Mouse (Mus musculus): ENCODE measurements around the gene Pax5. TPM values are rescaled to one million over a fixed set of nuclear protein-coding genes. Genes with fewer than 3 reads are reported as not detected.

Gene Pax5
- polyA plus RNA-seq, 2 experiments, result 0.05 TPM; not detected in 1

GRCm38 (mm10) chr4:44680242-44680897 lies 29.9 kb downstream of the Pax5 start:
- WGBS, result 49% methylated on average over 6 of the region's 6 CpGs
- H3K9me3 ChIP-seq (ENCODE audit: control insufficient read depth, low read length), result no peaks in the 10 kb centered on the region
- DNase-seq (ENCODE audit: low spot score) (no peak), ATAC-seq (ENCODE audit: low FRiP score, low read depth) (no peak)
- H3K9ac ChIP-seq (ENCODE audit: low read depth, low read length, severe bottlenecking), result no peak overlapping the region
- no peaks in the 10 kb centered on the region for H3K27me3 ChIP-seq (ENCODE audit: control insufficient read depth, insufficient read depth, low read length)
- H3K36me3 ChIP-seq (ENCODE audit: control insufficient read depth, insufficient read depth, low read length), result no peaks in the 10 kb centered on the region
- H3K4me2 ChIP-seq (replicated peaks; ENCODE audit: low read depth, low read length, severe bottlenecking), result no peak overlapping the region
- no peak overlapping the region for H3K27ac ChIP-seq (replicated peaks; ENCODE audit: low read depth, low read length)
- no peaks in the 10 kb centered on the region for H3K4me1 ChIP-seq (ENCODE audit: control insufficient read depth, insufficient read depth, low read length)
- no peak overlapping the region for H3K4me3 ChIP-seq (replicated peaks; ENCODE audit: low read length)
- no peak for TF ChIP-seq POLR2A (IDR thresholded peaks at IDR 0.05; ENCODE audit: borderline replicate concordance, extremely low read depth, insufficient read depth, insufficient read length)

DNA sequence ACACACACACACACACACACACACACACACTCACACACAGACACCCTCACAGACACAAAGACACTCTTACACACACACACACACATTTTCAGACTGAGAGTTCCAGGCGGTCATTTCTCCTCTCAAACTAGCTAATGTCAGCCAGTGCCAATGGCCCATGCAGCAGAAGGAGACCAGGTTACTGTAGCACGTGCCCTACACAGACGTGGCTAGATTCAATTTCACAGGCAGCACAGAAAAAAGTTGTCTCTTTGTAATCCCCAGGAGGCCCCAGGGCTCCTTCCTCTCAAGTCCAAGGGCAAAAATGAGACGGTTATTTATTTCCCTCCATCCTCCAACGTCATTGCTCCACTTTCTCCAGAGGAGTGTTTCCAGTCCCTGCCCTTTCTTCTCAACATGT lies 31.6 kb downstream of the Pax5 start:
- Histone ChIP-seq H3K9ac (ENCODE audit: low read depth, low read length, severe bottlenecking) (no peak overlapping the region), H3K27ac (replicated peaks; ENCODE audit: low read depth, low read length) (no peak overlapping the region), H3K36me3 (ENCODE audit: control insufficient read depth, insufficient read depth, low read length) (no peaks in the 10 kb centered on the region), H3K9me3 (ENCODE audit: control insufficient read depth, low read length) (no peaks in the 10 kb centered on the region), H3K4me3 (replicated peaks; ENCODE audit: low read length) (no peak overlapping the region), H3K27me3 (ENCODE audit: control insufficient read depth, insufficient read depth, low read length) (no peaks in the 10 kb centered on the region), H3K4me2 (replicated peaks; ENCODE audit: low read depth, low read length, severe bottlenecking) (no peak overlapping the region), H3K4me1 (ENCODE audit: control insufficient read depth, insufficient read depth, low read length) (no peaks in the 10 kb centered on the region)
- no peak for TF ChIP-seq POLR2A (IDR thresholded peaks at IDR 0.05; ENCODE audit: borderline replicate concordance, extremely low read depth, insufficient read depth, insufficient read length)
- DNase-seq (ENCODE audit: low spot score) (no peak), ATAC-seq (ENCODE audit: low FRiP score, low read depth) (no peak)
- 34% methylated on average over 5 of the region's 5 CpGs for WGBS

DNA sequence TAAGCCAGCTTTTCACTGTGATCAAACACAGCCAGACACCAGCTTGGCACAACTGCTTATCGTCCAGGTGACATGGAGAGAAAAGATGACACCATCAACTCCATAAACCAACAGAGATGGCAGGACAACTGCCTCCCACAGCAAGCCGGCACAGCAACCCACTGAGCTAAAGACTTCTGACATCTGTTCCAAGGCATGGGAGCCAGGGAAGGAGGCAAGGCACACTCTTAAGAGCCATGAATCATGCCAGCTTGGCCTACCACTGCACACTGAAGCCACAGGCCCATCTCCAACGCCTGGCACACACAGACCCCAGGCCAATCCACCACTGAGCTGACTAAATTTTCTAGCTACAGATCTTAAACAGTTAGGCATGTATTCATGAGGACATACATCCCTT lies 32.3 kb downstream of the Pax5 start:
- no peak overlapping the region for H3K27ac ChIP-seq (replicated peaks; ENCODE audit: low read depth, low read length)
- H3K4me2 ChIP-seq (replicated peaks; ENCODE audit: low read depth, low read length, severe bottlenecking), result no peak overlapping the region
- no peaks in the 10 kb centered on the region for H3K9me3 ChIP-seq (ENCODE audit: control insufficient read depth, low read length)
- TF ChIP-seq POLR2A (IDR thresholded peaks at IDR 0.05; ENCODE audit: borderline replicate concordance, extremely low read depth, insufficient read depth, insufficient read length), result no peak
- H3K4me1 ChIP-seq (ENCODE audit: control insufficient read depth, insufficient read depth, low read length), result no peaks in the 10 kb centered on the region
- no peak for ATAC-seq (ENCODE audit: low FRiP score, low read depth)
- no peaks in the 10 kb centered on the region for H3K27me3 ChIP-seq (ENCODE audit: control insufficient read depth, insufficient read depth, low read length)
- no peaks in the 10 kb centered on the region for H3K36me3 ChIP-seq (ENCODE audit: control insufficient read depth, insufficient read depth, low read length)
- no peak overlapping the region for H3K9ac ChIP-seq (ENCODE audit: low read depth, low read length, severe bottlenecking)
- H3K4me3 ChIP-seq (replicated peaks; ENCODE audit: low read length), result no peak overlapping the region
- WGBS, result 60% methylated on average over 3 of the region's 3 CpGs
- DNase-seq (ENCODE audit: low spot score), result no peak

- Histone ChIP-seq H3K36me3 (ENCODE audit: control insufficient read depth, insufficient read depth, low read length) (no peaks in the 10 kb centered on the region), H3K4me2 (replicated peaks; ENCODE audit: low read depth, low read length, severe bottlenecking) (no peak overlapping the region), H3K9ac (ENCODE audit: low read depth, low read length, severe bottlenecking) (no peak overlapping the region), H3K4me1 (ENCODE audit: control insufficient read depth, insufficient read depth, low read length) (no peaks in the 10 kb centered on the region), H3K9me3 (ENCODE audit: control insufficient read depth, low read length) (no peaks in the 10 kb centered on the region), H3K4me3 (replicated peaks; ENCODE audit: low read length) (no peak overlapping the region), H3K27ac (replicated peaks; ENCODE audit: low read depth, low read length) (no peak overlapping the region), H3K27me3 (ENCODE audit: control insufficient read depth, insufficient read depth, low read length) (no peaks in the 10 kb centered on the region)
- WGBS, result 88% methylated on average over 8 of the region's 8 CpGs
- ATAC-seq (ENCODE audit: low FRiP score, low read depth) (no peak), DNase-seq (ENCODE audit: low spot score) (no peak)
- TF ChIP-seq POLR2A (IDR thresholded peaks at IDR 0.05; ENCODE audit: borderline replicate concordance, extremely low read depth, insufficient read depth, insufficient read length), result no peak
These were observed 35.3 kb downstream of the Pax5 start for GRCm38 (mm10) chr4:44674973-44675372.

DNA sequence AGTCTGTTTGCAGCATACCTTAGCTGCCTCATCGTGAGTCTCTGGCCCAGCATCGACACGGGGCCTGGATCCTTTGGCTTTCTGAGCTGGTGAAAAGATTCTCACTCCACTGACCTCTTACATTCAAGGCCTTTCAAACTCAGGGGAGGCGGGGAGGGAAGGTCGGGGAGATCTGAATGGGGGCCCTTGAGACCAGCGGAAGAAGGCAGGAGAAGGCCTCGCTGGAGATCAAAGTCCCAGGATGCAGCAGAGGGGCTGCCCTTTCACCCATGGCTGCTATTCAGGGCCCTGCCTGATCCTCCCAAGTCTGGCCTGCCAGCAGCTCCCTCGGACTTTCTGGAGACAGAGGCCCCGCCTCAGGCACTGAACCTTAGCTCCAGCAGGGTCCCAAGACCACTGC lies 36.6 kb downstream of the Pax5 start:
- Histone ChIP-seq H3K9me3 (ENCODE audit: control insufficient read depth, low read length) (no peaks in the 10 kb centered on the region), H3K4me2 (replicated peaks; ENCODE audit: low read depth, low read length, severe bottlenecking) (no peak overlapping the region), H3K27ac (replicated peaks; ENCODE audit: low read depth, low read length) (no peak overlapping the region), H3K4me1 (ENCODE audit: control insufficient read depth, insufficient read depth, low read length) (no peaks in the 10 kb centered on the region), H3K9ac (ENCODE audit: low read depth, low read length, severe bottlenecking) (no peak overlapping the region), H3K4me3 (replicated peaks; ENCODE audit: low read length) (no peak overlapping the region), H3K36me3 (ENCODE audit: control insufficient read depth, insufficient read depth, low read length) (no peaks in the 10 kb centered on the region), H3K27me3 (ENCODE audit: control insufficient read depth, insufficient read depth, low read length) (no peaks in the 10 kb centered on the region)
- DNase-seq (ENCODE audit: low spot score), result no peak
- no peak for TF ChIP-seq POLR2A (IDR thresholded peaks at IDR 0.05; ENCODE audit: borderline replicate concordance, extremely low read depth, insufficient read depth, insufficient read length)
- no peak for ATAC-seq (ENCODE audit: low FRiP score, low read depth)
- WGBS, result 53% methylated on average over 9 of the region's 9 CpGs

Measured in limb, embryonic 14.5 days (tissue).